Mouse (Mus musculus) layer of hippocampus, postnatal 14 days (tissue): ENCODE results near the gene Vps26a. TPM values are rescaled to one million over a fixed set of nuclear protein-coding genes. Genes with fewer than 3 reads are reported as not detected.

ENCODE experiments used
- DNase-seq, 2 experiments: peaks; one replicate each; pipeline ENCODE4 v3.0.0; 2021 to 2022; ENCODE audit warnings: low spot score in 2 of 2, mixed read lengths in 1 of 2
- total RNA-seq, 2 experiments: library from RNA; stranded (reverse); gene quantifications; 2 replicates each; pipeline ENCODE4 v1.2.3; 2021

Vps26a gene
- total RNA-seq, 2 experiments from 2014 or later: 40.3 to 42.2 TPM

GRCm38 (mm10) chr10:62420399-62420798 lies 66.2 kb downstream of the Vps26a start:
- no peak for DNase-seq

GRCm38 (mm10) chr10:62419422-62419821 lies 67.2 kb downstream of the Vps26a start:
- DNase-seq: no peak

- DNase-seq: no peak
Observed at GRCm38 (mm10) chr10:62418831-62419356, 67.7 kb downstream of the Vps26a start.

DNA sequence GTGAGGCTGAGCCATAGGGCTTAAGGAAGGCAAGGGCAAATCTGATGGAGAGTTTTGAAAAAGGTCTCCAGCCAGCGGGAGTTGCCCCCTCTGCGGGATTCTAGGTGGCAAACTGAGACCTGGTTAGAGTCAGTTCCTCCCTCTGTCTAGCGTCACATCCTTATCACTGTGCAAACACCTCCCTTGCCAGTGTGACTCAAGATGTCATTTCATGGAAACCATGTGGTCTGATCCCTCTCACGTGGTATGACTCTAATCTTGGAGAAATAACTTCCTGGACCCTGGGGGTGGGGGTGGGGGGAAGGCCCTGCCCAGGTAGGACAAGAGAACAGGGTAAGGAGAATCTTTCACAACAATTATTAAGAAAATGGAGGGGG lies 73.0 kb downstream of the Vps26a start:
- DNase-seq: no peak

- DNase-seq: no peak
Observed at GRCm38 (mm10) chr10:62412906-62413605, 73.5 kb downstream of the Vps26a start.

DNA sequence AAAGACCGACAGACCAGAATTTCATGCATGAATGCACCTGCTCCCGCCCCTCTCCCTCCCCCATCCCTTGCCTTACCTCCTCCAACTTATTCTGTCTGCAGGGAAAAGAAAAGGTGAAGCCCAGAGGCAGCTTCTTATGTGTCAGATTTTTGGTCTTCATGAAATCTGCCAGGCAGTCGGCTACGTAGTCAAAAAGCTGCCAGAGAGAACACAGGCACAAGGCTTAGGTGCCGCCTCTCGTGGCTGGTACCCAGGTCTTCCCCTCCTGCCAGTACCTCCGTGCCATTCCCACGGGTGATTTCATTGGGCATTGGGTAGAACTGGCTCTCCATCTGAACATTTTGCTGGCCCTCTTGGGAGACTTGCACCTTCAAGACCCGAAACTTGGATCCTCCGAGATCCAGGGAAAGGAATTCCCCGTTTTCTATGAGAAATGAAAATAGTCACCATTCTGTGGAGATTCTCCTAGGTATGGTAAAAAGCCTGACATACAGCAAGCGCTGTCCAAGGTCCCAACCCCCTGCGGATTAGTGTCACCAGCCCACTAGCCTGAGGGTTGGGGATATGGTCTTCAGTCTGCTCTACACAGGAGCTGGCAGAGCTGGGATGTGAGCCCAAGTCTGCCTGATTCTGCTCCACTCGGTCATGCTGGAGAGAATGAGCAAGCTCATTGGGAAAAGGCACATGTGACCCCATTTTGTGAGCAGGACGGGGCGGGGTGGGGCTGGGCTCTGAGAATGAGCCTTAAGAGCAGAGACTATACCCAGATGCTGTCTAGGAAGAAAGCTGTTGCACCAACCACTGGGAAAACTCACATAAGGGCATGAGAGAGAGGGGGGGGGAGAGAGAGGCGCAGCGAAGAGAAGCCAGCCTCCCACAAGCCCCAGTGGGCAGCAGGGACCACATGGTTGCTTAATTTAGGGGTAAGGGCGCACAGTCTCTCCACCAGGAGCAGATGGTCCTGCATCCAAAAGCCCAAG lies 74.9 kb downstream of the Vps26a start:
- DNase-seq: peak in 1 of 2 experiments; percentile 31

- peak; percentile 63 to 66 for DNase-seq
Observed at GRCm38 (mm10) chr10:62410943-62411342, 75.7 kb downstream of the Vps26a start.

Other genes with a start within 250 kb of the Vps26a start
- under 1 TPM; 0.18 to 0.33 TPM for gene Tacr2, start 234.4 kb downstream of the Vps26a start, total RNA-seq
- 100 to 1,000 TPM; 307 to 312 TPM for gene Hk1, start 106.9 kb downstream of the Vps26a start, total RNA-seq
- 1 to 10 TPM; 3.2 to 5.7 TPM for gene Hkdc1, start 64.3 kb downstream of the Vps26a start, total RNA-seq
- 1 to 10 TPM; 1.6 to 1.8 TPM for gene 4930507D05Rik, start 37.3 kb downstream of the Vps26a start, total RNA-seq
- gene Supv3l1, start 37.1 kb downstream of the Vps26a start, total RNA-seq: 10 to 100 TPM; 20.8 to 22.6 TPM
- gene Srgn, start 40.6 kb upstream of the Vps26a start, total RNA-seq: 10 to 100 TPM; 10.0 to 11.9 TPM
- gene Kif1bp, start 91.7 kb upstream of the Vps26a start, total RNA-seq: 100 to 1,000 TPM; 184 to 187 TPM
- 10 to 100 TPM; 24.3 to 26.0 TPM for gene Ddx21, start 115.5 kb upstream of the Vps26a start, total RNA-seq
- 10 to 100 TPM; 79.3 to 86.0 TPM for gene Ddx50, start 164.4 kb upstream of the Vps26a start, total RNA-seq
- gene Stox1, start 239.3 kb upstream of the Vps26a start, total RNA-seq: 1 to 10 TPM; 3.2 to 4.2 TPM